Comparison of ENCODE assay signal across 25 mouse cellular contexts in the genomic region with DNA sequence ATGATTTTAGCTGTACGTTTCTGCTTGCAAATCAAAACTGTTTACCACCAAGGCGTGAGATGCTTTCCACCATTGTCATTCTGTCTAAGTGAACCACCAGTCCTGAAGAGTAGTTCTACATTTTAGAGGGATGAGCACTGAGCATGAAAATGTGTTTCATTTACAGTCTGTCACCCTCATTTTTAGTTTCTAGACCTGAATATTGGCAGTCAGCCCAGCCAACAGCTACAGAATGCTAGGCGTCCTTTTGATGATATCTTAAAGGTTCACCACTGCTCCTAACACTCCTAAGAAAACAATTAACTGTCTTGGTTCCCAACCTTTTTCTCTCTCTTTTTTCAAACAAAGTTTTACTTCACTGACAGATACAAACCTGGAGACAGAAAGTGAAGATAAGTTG.
DNase-seq lines count a peak whose midpoint lies in the region; ATAC-seq and TF ChIP-seq lines count a peak whose summit lies in the region.
"Had no signal": no experiment of that assay in that cellular context is flagged by ENCODE, and none has a peak within 500 bp of the region (broad histone marks: within the 10 kb centered on the region; RNA-seq: fewer than 3 reads in every experiment).

No protein-coding gene starts in this region.

- H3K27me3 ChIP-seq in hindbrain, postnatal 0 days (ENCODE audit: insufficient read depth, low read length): no peaks in the 10 kb centered on the region
- no peaks in the 10 kb centered on the region for H3K27me3 ChIP-seq in hindbrain, embryonic 16.5 days (replicated peaks; ENCODE audit: control insufficient read depth, insufficient read depth, low read length)
- H3K27me3 ChIP-seq in liver, postnatal 0 days (ENCODE audit: insufficient read depth, low read length): no peaks in the 10 kb centered on the region
- H3K27me3 ChIP-seq: heart, embryonic 13.5 days; limb, embryonic 13.5 days; liver, embryonic 12.5 days; Patski had no signal

- H3K27ac ChIP-seq in hindbrain, postnatal 0 days: no peak overlapping the region
- no peak overlapping the region for H3K27ac ChIP-seq in hindbrain, embryonic 16.5 days (ENCODE audit: low read depth, low read length)
- no peak overlapping the region for H3K27ac ChIP-seq in liver, postnatal 0 days (ENCODE audit: low read depth)
- H3K27ac ChIP-seq: embryonic facial prominence, embryonic 10.5 days; heart, adult 2 months; heart, embryonic 13.5 days; limb, embryonic 13.5 days; liver, embryonic 12.5 days had no signal

- H3K4me2 ChIP-seq in hindbrain, postnatal 0 days (ENCODE audit: low read depth, low read length): no peak overlapping the region
- H3K4me2 ChIP-seq in hindbrain, embryonic 16.5 days (ENCODE audit: low read length): no peak overlapping the region
- no peak overlapping the region for H3K4me2 ChIP-seq in liver, postnatal 0 days (ENCODE audit: low read depth, low read length)
- H3K4me2 ChIP-seq: heart, embryonic 13.5 days; limb, embryonic 13.5 days; liver, embryonic 12.5 days; midbrain, embryonic 11.5 days had no signal

- H3K36me3 ChIP-seq in hindbrain, postnatal 0 days (ENCODE audit: insufficient read depth, low read length): no peaks in the 10 kb centered on the region
- H3K36me3 ChIP-seq in hindbrain, embryonic 16.5 days (ENCODE audit: control insufficient read depth, insufficient read depth, low read length): no peaks in the 10 kb centered on the region
- H3K36me3 ChIP-seq in liver, postnatal 0 days (replicated peaks; ENCODE audit: insufficient read depth, low read length): no peaks in the 10 kb centered on the region
- H3K36me3 ChIP-seq: embryonic facial prominence, embryonic 10.5 days; heart, embryonic 13.5 days; limb, embryonic 13.5 days; liver, embryonic 12.5 days had no signal

- DNase-seq in cerebellum, postnatal 10 days: peak; percentile 42 to 63
- peak; percentile 13 for DNase-seq in hindbrain, postnatal 0 days (ENCODE audit: low spot score)
- peak; percentile 6 for DNase-seq in 416B (ENCODE audit: low read depth)
- DNase-seq in right cerebral cortex, postnatal 10 days (ENCODE audit: low spot score in 2 of 2): peak; percentile 29 to 30
- no peak for DNase-seq in gastrocnemius, adult 8-10 months (ENCODE audit: low spot score in 2 of 2)
- no peak for DNase-seq in liver, postnatal 0 days
- DNase-seq: adrenal gland, adult 2 months; cerebellum, adult 8-10 months; gastrocnemius, postnatal 36 days; heart, adult 2 months; heart, postnatal 14 days; kidney, adult 11 months; kidney, postnatal 4 days; lung, adult 2 months; lung, postnatal 14 days; thymus, adult 2 months; thymus, postnatal 4 days had no signal

- TF ChIP-seq CTCF in hindbrain, postnatal 0 days (IDR thresholded peaks at IDR 0.05; ENCODE audit: low read depth): no peak
- no peak for TF ChIP-seq CTCF in liver, postnatal 0 days (IDR thresholded peaks at IDR 0.05; ENCODE audit: low read depth)

- H3K4me1 ChIP-seq in hindbrain, postnatal 0 days (ENCODE audit: insufficient read depth, low read length): no peaks in the 10 kb centered on the region
- no peaks in the 10 kb centered on the region for H3K4me1 ChIP-seq in hindbrain, embryonic 16.5 days (ENCODE audit: control insufficient read depth, insufficient read depth, low read depth, low read length)
- no peaks in the 10 kb centered on the region for H3K4me1 ChIP-seq in liver, postnatal 0 days (ENCODE audit: insufficient read depth)
- H3K4me1 ChIP-seq: embryonic facial prominence, embryonic 10.5 days; heart, embryonic 13.5 days; limb, embryonic 13.5 days; liver, embryonic 12.5 days had no signal

- no peak for ATAC-seq in cerebellum, adult (ENCODE audit: insufficient number of reproducible peaks, low FRiP score, low TSS enrichment)
- no peak for ATAC-seq in hindbrain, postnatal 0 days
- no peak for ATAC-seq in hindbrain, embryonic 16.5 days
- no peak for ATAC-seq in liver, postnatal 0 days
- ATAC-seq: liver, embryonic 12.5 days; Patski had no signal

- no peaks in the 10 kb centered on the region for H3K9me3 ChIP-seq in hindbrain, postnatal 0 days (ENCODE audit: low read length)
- no peaks in the 10 kb centered on the region for H3K9me3 ChIP-seq in hindbrain, embryonic 16.5 days (ENCODE audit: control insufficient read depth, low read length)
- no peaks in the 10 kb centered on the region for H3K9me3 ChIP-seq in liver, postnatal 0 days (ENCODE audit: low read length)
- H3K9me3 ChIP-seq: embryonic facial prominence, embryonic 10.5 days; heart, embryonic 13.5 days; limb, embryonic 13.5 days; liver, embryonic 12.5 days had no signal

- TF ChIP-seq EP300 in liver, postnatal 0 days (IDR thresholded peaks at IDR 0.05; ENCODE audit: low read depth): no peak

- no peak overlapping the region for H3K9ac ChIP-seq in hindbrain, postnatal 0 days (replicated peaks; ENCODE audit: low read length)
- H3K9ac ChIP-seq in hindbrain, embryonic 16.5 days (ENCODE audit: low read depth, low read length): no peak overlapping the region
- no peak overlapping the region for H3K9ac ChIP-seq in liver, postnatal 0 days (replicated peaks)
- H3K9ac ChIP-seq: heart, embryonic 13.5 days; limb, embryonic 13.5 days; liver, embryonic 12.5 days had no signal

- 61% methylated on average over 3 of the region's 3 CpGs for WGBS in hindbrain, postnatal 0 days
- whole genome bisulfite sequencing in hindbrain, embryonic 16.5 days: 75% methylated on average over 3 of the region's 3 CpGs
- 67% methylated on average over 3 of the region's 3 CpGs for WGBS in liver, postnatal 0 days (ENCODE audit: insufficient replicate concordance)

- no peak overlapping the region for H3K4me3 ChIP-seq in hindbrain, postnatal 0 days (ENCODE audit: low read length)
- no peak overlapping the region for H3K4me3 ChIP-seq in hindbrain, embryonic 16.5 days (ENCODE audit: low read length)
- no peak overlapping the region for H3K4me3 ChIP-seq in liver, postnatal 0 days (ENCODE audit: low read depth, low read length)
- H3K4me3 ChIP-seq: embryonic facial prominence, embryonic 10.5 days; heart, adult 2 months; heart, embryonic 13.5 days; limb, embryonic 13.5 days; liver, embryonic 12.5 days had no signal

Comparison
In these comparisons a context has a peak if more than half of its experiments do, and no peak if none do; other contexts are left out.
1. DNase-seq: peak in cerebellum, postnatal 10 days (2 of 2), hindbrain, postnatal 0 days (single experiment), 416B (single experiment) and right cerebral cortex, postnatal 10 days (2 of 2); none in gastrocnemius, adult 8-10 months (0 of 2) and liver, postnatal 0 days (single experiment).